Mouse (Mus musculus): ENCODE data around the gene Parp4. TPM values are rescaled to one million over a fixed set of nuclear protein-coding genes. Genes with fewer than 3 reads are reported as not detected.
A peak's percentile ranks its signal among the peaks of the same experiment; 100 is the strongest.

Parp4 gene
- polyA plus RNA-seq, 1 experiment: 7.6 TPM

- Histone ChIP-seq H3K27ac (ENCODE audit: insufficient read depth, low read length) (no peak overlapping the region), H3K36me3 (ENCODE audit: control insufficient read depth, insufficient read depth, low read length) (peaks cover 22% of the 10 kb centered on the region), H3K4me1 (ENCODE audit: control insufficient read depth, insufficient read depth, insufficient read length) (no peaks in the 10 kb centered on the region), H3K27me3 (ENCODE audit: control insufficient read depth, insufficient read depth, low read length) (no peaks in the 10 kb centered on the region), H3K4me3 (ENCODE audit: extremely low read depth, insufficient read depth, insufficient read length) (no peak overlapping the region)
- WGBS: 93% methylated on average over 2 of the region's 2 CpGs
- no peak for DNase-seq (ENCODE audit: low read depth in 1 of 2, low spot score in 2 of 2)
- TF ChIP-seq CTCF (IDR thresholded peaks at IDR 0.05; ENCODE audit: extremely low read depth, insufficient read depth, insufficient read length, insufficient replicate concordance) (no peak), POLR2A (IDR thresholded peaks at IDR 0.05; ENCODE audit: low read depth, low read length) (no peak)
Measured at GRCm38 (mm10) chr14:56554716-56555115, 20.7 kb upstream of the Parp4 start.

GRCm38 (mm10) chr14:56559134-56559533 lies 16.3 kb upstream of the Parp4 start:
- no peak for DNase-seq (ENCODE audit: low read depth in 1 of 2, low spot score in 2 of 2)
- TF ChIP-seq POLR2A (IDR thresholded peaks at IDR 0.05; ENCODE audit: low read depth, low read length) (no peak), CTCF (IDR thresholded peaks at IDR 0.05; ENCODE audit: extremely low read depth, insufficient read depth, insufficient read length, insufficient replicate concordance) (no peak)
- Histone ChIP-seq H3K36me3 (ENCODE audit: control insufficient read depth, insufficient read depth, low read length) (peaks cover 30% of the 10 kb centered on the region), H3K4me1 (ENCODE audit: control insufficient read depth, insufficient read depth, insufficient read length) (no peaks in the 10 kb centered on the region), H3K4me3 (ENCODE audit: extremely low read depth, insufficient read depth, insufficient read length) (no peak overlapping the region), H3K27me3 (ENCODE audit: control insufficient read depth, insufficient read depth, low read length) (no peaks in the 10 kb centered on the region), H3K27ac (ENCODE audit: insufficient read depth, low read length) (no peak overlapping the region)
- WGBS: 94% methylated on average over 3 of the region's 3 CpGs

GRCm38 (mm10) chr14:56567476-56567875 lies 7.9 kb upstream of the Parp4 start:
- TF ChIP-seq POLR2A (IDR thresholded peaks at IDR 0.05; ENCODE audit: low read depth, low read length) (no peak), CTCF (IDR thresholded peaks at IDR 0.05; ENCODE audit: extremely low read depth, insufficient read depth, insufficient read length, insufficient replicate concordance) (no peak)
- peaks cover 14% of the 10 kb centered on the region for H3K36me3 ChIP-seq (ENCODE audit: control insufficient read depth, insufficient read depth, low read length)
- DNase-seq (ENCODE audit: low read depth in 1 of 2, low spot score in 2 of 2): peak in 1 of 2 experiments; percentile 19
- peaks cover 10% of the 10 kb centered on the region; the same call in 1 of the 2 replicates for H3K4me1 ChIP-seq (ENCODE audit: control insufficient read depth, insufficient read depth, insufficient read length)
- no peak overlapping the region for H3K27ac ChIP-seq (ENCODE audit: insufficient read depth, low read length)
- no peaks in the 10 kb centered on the region for H3K27me3 ChIP-seq (ENCODE audit: control insufficient read depth, insufficient read depth, low read length)
- no peak overlapping the region for H3K4me3 ChIP-seq (ENCODE audit: extremely low read depth, insufficient read depth, insufficient read length)
- 18% methylated on average over 7 of the region's 7 CpGs for WGBS

GRCm38 (mm10) chr14:56569041-56569440 lies 6.4 kb upstream of the Parp4 start:
- WGBS: 52% methylated on average over 4 of the region's 4 CpGs
- H3K36me3 ChIP-seq (ENCODE audit: control insufficient read depth, insufficient read depth, low read length): peaks cover 3% of the 10 kb centered on the region
- TF ChIP-seq CTCF (IDR thresholded peaks at IDR 0.05; ENCODE audit: extremely low read depth, insufficient read depth, insufficient read length, insufficient replicate concordance) (no peak), POLR2A (IDR thresholded peaks at IDR 0.05; ENCODE audit: low read depth, low read length) (no peak)
- no peak overlapping the region for H3K27ac ChIP-seq (ENCODE audit: insufficient read depth, low read length)
- no peak for DNase-seq (ENCODE audit: low read depth in 1 of 2, low spot score in 2 of 2)
- peaks cover 10% of the 10 kb centered on the region; the same call in 1 of the 2 replicates for H3K4me1 ChIP-seq (ENCODE audit: control insufficient read depth, insufficient read depth, insufficient read length)
- H3K4me3 ChIP-seq (ENCODE audit: extremely low read depth, insufficient read depth, insufficient read length): no peak overlapping the region
- H3K27me3 ChIP-seq (ENCODE audit: control insufficient read depth, insufficient read depth, low read length): no peaks in the 10 kb centered on the region

GRCm38 (mm10) chr14:56571310-56572093 lies 3.9 kb upstream of the Parp4 start:
- Histone ChIP-seq H3K27me3 (ENCODE audit: control insufficient read depth, insufficient read depth, low read length) (no peaks in the 10 kb centered on the region; the same call in 1 of the 2 replicates), H3K4me1 (ENCODE audit: control insufficient read depth, insufficient read depth, insufficient read length) (peaks cover 12% of the 10 kb centered on the region), H3K36me3 (ENCODE audit: control insufficient read depth, insufficient read depth, low read length) (no peaks in the 10 kb centered on the region), H3K4me3 (ENCODE audit: extremely low read depth, insufficient read depth, insufficient read length) (peak overlapping the region; percentile 72), H3K27ac (ENCODE audit: insufficient read depth, low read length) (peak overlapping the region; percentile 38; the same call in 1 of the 2 replicates)
- under 1% methylated on average over 58 of the region's 59 CpGs for WGBS
- peak; percentile 87 to 93 for DNase-seq (ENCODE audit: low read depth in 1 of 2, low spot score in 2 of 2)
- no peak for TF ChIP-seq CTCF (IDR thresholded peaks at IDR 0.05; ENCODE audit: extremely low read depth, insufficient read depth, insufficient read length, insufficient replicate concordance)
- TF ChIP-seq POLR2A (IDR thresholded peaks at IDR 0.05; ENCODE audit: low read depth, low read length): no peak

- Histone ChIP-seq H3K27me3 (ENCODE audit: control insufficient read depth, insufficient read depth, low read length) (no peaks in the 10 kb centered on the region; the same call in 1 of the 2 replicates), H3K27ac (ENCODE audit: insufficient read depth, low read length) (no peak overlapping the region), H3K36me3 (ENCODE audit: control insufficient read depth, insufficient read depth, low read length) (no peaks in the 10 kb centered on the region), H3K4me1 (ENCODE audit: control insufficient read depth, insufficient read depth, insufficient read length) (peaks cover 8% of the 10 kb centered on the region), H3K4me3 (ENCODE audit: extremely low read depth, insufficient read depth, insufficient read length) (no peak overlapping the region)
- 83% methylated on average over 2 of the region's 2 CpGs for WGBS
- DNase-seq (ENCODE audit: low read depth in 1 of 2, low spot score in 2 of 2): no peak
- TF ChIP-seq POLR2A (IDR thresholded peaks at IDR 0.05; ENCODE audit: low read depth, low read length) (no peak), CTCF (IDR thresholded peaks at IDR 0.05; ENCODE audit: extremely low read depth, insufficient read depth, insufficient read length, insufficient replicate concordance) (no peak)
Measured at GRCm38 (mm10) chr14:56572546-56572945, 2.9 kb upstream of the Parp4 start.

Data from spleen, adult 2 months (tissue).